Mouse (Mus musculus): ENCODE results near the gene Acsl1. TPM values are rescaled to one million over a fixed set of nuclear protein-coding genes. Genes with fewer than 3 reads are reported as not detected.

Acsl1 gene
- polyA plus RNA-seq, 1 experiment, result 23.0 TPM

GRCm38 (mm10) chr8:46559428-46559827 is 88.6 kb downstream of the Acsl1 start:
- Histone ChIP-seq H3K27me3 (ENCODE audit: control insufficient read depth, insufficient read depth, low read length) (no peaks in the 10 kb centered on the region), H3K36me3 (ENCODE audit: control insufficient read depth, insufficient read depth, low read length) (peaks cover 4% of the 10 kb centered on the region; the same call in 1 of the 2 replicates), H3K4me3 (ENCODE audit: low read depth, low read length) (no peak overlapping the region), H3K4me1 (ENCODE audit: control insufficient read depth, insufficient read depth, insufficient read length, low read length) (no peaks in the 10 kb centered on the region), H3K27ac (ENCODE audit: insufficient read depth, low read depth, low read length) (no peak overlapping the region)
- TF ChIP-seq POLR2A (IDR thresholded peaks at IDR 0.05; ENCODE audit: low read depth, low read length) (no peak), CTCF (IDR thresholded peaks at IDR 0.05; ENCODE audit: extremely low read depth, insufficient read length, insufficient replicate concordance, low read depth, low read length) (peak; percentile 52; the same call in 1 of the 2 replicates)
- 82% methylated on average over 6 of the region's 6 CpGs for WGBS

GRCm38 (mm10) chr8:46562333-46562732 is 91.5 kb downstream of the Acsl1 start:
- no peak overlapping the region for H3K4me3 ChIP-seq (ENCODE audit: low read depth, low read length)
- WGBS, result 89% methylated on average over 16 of the region's 16 CpGs
- no peak for TF ChIP-seq POLR2A (IDR thresholded peaks at IDR 0.05; ENCODE audit: low read depth, low read length)
- H3K27ac ChIP-seq (ENCODE audit: insufficient read depth, low read depth, low read length), result no peak overlapping the region
- no peaks in the 10 kb centered on the region for H3K36me3 ChIP-seq (ENCODE audit: control insufficient read depth, insufficient read depth, low read length)
- H3K27me3 ChIP-seq (ENCODE audit: control insufficient read depth, insufficient read depth, low read length), result no peaks in the 10 kb centered on the region
- H3K4me1 ChIP-seq (ENCODE audit: control insufficient read depth, insufficient read depth, insufficient read length, low read length), result no peaks in the 10 kb centered on the region; the same call in 1 of the 2 replicates

- Histone ChIP-seq H3K36me3 (ENCODE audit: control insufficient read depth, insufficient read depth, low read length) (no peaks in the 10 kb centered on the region), H3K27me3 (ENCODE audit: control insufficient read depth, insufficient read depth, low read length) (no peaks in the 10 kb centered on the region), H3K4me3 (ENCODE audit: low read depth, low read length) (no peak overlapping the region), H3K27ac (ENCODE audit: insufficient read depth, low read depth, low read length) (no peak overlapping the region), H3K4me1 (ENCODE audit: control insufficient read depth, insufficient read depth, insufficient read length, low read length) (peaks cover 2% of the 10 kb centered on the region)
- TF ChIP-seq CTCF (IDR thresholded peaks at IDR 0.05; ENCODE audit: extremely low read depth, insufficient read length, insufficient replicate concordance, low read depth, low read length) (no peak), POLR2A (IDR thresholded peaks at IDR 0.05; ENCODE audit: low read depth, low read length) (no peak)
- WGBS, result 89% methylated on average over 7 of the region's 7 CpGs
These were observed 96.2 kb downstream of the Acsl1 start for GRCm38 (mm10) chr8:46566914-46567529.

DNA sequence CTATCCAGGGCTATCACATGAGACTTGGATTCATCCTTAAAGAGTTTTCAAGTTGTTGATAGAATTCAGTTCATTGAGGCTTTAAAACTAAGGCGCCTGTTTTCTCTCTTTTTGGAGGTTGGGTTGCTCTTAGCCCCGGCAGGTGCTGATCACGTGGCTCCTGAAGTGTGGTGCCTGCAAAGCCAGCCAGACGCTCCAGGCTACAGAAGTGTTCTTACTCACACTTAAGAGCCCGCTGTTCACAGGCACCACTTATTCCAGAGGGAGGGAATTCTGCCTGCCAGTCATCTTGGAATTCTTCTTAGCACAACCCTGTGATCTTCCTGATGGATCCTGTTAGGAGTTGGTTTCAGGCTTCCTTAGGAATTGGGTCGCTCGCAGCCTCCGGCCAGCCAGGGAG is 97.1 kb downstream of the Acsl1 start:
- no peak for TF ChIP-seq CTCF (IDR thresholded peaks at IDR 0.05; ENCODE audit: extremely low read depth, insufficient read length, insufficient replicate concordance, low read depth, low read length)
- no peak for TF ChIP-seq POLR2A (IDR thresholded peaks at IDR 0.05; ENCODE audit: low read depth, low read length)
- H3K4me1 ChIP-seq (ENCODE audit: control insufficient read depth, insufficient read depth, insufficient read length, low read length), result peaks cover 2% of the 10 kb centered on the region
- no peaks in the 10 kb centered on the region for H3K36me3 ChIP-seq (ENCODE audit: control insufficient read depth, insufficient read depth, low read length)
- WGBS, result 82% methylated on average over 8 of the region's 8 CpGs
- H3K27ac ChIP-seq (ENCODE audit: insufficient read depth, low read depth, low read length), result no peak overlapping the region
- no peak overlapping the region for H3K4me3 ChIP-seq (ENCODE audit: low read depth, low read length)
- H3K27me3 ChIP-seq (ENCODE audit: control insufficient read depth, insufficient read depth, low read length), result no peaks in the 10 kb centered on the region

GRCm38 (mm10) chr8:46568942-46569341 is 98.1 kb downstream of the Acsl1 start:
- TF ChIP-seq CTCF (IDR thresholded peaks at IDR 0.05; ENCODE audit: extremely low read depth, insufficient read length, insufficient replicate concordance, low read depth, low read length), result peak; percentile 10; the same call in 1 of the 2 replicates
- TF ChIP-seq POLR2A (IDR thresholded peaks at IDR 0.05; ENCODE audit: low read depth, low read length), result no peak
- Histone ChIP-seq H3K36me3 (ENCODE audit: control insufficient read depth, insufficient read depth, low read length) (0 out of 2 replicates have a peak, but pooled peaks cover 2% of the 10 kb centered on the region), H3K27ac (ENCODE audit: insufficient read depth, low read depth, low read length) (no peak overlapping the region), H3K4me1 (ENCODE audit: control insufficient read depth, insufficient read depth, insufficient read length, low read length) (peaks cover 2% of the 10 kb centered on the region), H3K27me3 (ENCODE audit: control insufficient read depth, insufficient read depth, low read length) (no peaks in the 10 kb centered on the region), H3K4me3 (ENCODE audit: low read depth, low read length) (no peak overlapping the region)
- 50% methylated on average over 2 of the region's 2 CpGs for WGBS

DNA sequence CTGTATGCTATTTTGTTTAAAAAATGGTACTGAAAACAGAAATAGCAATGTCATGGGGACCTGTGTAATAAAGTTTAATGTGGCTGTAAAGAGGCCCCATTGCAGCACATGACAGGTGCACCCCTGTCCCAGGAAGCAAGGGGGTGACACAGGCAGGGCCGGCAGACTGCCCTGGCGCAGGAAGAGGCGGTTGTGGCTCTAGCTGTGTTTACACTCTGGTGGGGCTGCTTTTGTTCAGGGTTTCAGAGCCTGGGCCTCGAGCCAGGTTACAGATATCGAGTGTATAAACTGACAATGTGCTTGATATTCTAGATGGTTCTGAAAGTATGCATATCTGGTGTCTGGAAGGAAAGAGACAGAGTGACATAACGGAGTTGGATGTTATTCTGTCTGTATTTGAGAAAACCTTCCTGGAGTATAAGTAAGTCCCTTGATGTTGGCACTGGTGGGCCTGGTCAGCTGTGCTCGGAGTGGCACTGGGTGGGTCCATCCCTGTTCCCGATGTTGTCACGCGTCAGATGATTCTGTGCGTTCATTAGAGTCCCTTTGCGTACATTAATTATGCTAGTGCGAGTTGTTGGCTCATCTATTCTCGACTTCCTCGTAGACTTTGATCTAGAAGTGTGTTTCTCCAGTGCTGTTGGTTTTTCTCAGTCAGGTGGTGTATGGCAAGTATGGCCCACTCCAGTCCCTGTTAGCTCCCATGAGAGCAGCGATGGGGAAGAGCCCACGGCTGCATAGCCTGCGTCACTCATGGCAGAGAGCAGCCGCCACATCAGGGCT is 99.0 kb downstream of the Acsl1 start:
- 32% methylated on average over 19 of the region's 19 CpGs for WGBS
- Histone ChIP-seq H3K4me3 (ENCODE audit: low read depth, low read length) (no peak overlapping the region), H3K4me1 (ENCODE audit: control insufficient read depth, insufficient read depth, insufficient read length, low read length) (peaks cover 2% of the 10 kb centered on the region), H3K27me3 (ENCODE audit: control insufficient read depth, insufficient read depth, low read length) (no peaks in the 10 kb centered on the region), H3K36me3 (ENCODE audit: control insufficient read depth, insufficient read depth, low read length) (peaks cover 5% of the 10 kb centered on the region; the same call in 1 of the 2 replicates), H3K27ac (ENCODE audit: insufficient read depth, low read depth, low read length) (no peak overlapping the region)
- TF ChIP-seq POLR2A (IDR thresholded peaks at IDR 0.05; ENCODE audit: low read depth, low read length), result no peak
- no peak for TF ChIP-seq CTCF (IDR thresholded peaks at IDR 0.05; ENCODE audit: extremely low read depth, insufficient read length, insufficient replicate concordance, low read depth, low read length)

DNA sequence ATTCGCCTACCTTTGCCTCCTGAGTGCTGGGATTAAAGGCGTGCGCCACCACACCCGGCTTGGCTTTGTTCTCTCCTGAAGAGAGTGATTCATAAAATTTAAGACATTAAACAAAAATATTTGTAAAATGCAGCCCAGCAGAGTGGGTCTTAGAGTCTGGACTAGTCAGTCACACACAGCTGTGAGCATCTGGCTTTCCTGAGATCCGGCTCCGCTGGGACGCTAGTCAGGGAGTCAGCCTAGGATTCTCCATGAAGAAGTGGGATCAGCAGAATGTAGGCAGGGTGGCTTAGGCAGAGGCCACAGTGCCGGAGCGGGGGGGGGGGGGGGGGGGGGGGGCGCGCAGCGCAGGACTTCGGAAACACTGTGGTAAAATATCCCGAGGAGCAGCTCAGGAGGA is 99.8 kb downstream of the Acsl1 start:
- Histone ChIP-seq H3K4me3 (ENCODE audit: low read depth, low read length) (no peak overlapping the region), H3K27me3 (ENCODE audit: control insufficient read depth, insufficient read depth, low read length) (no peaks in the 10 kb centered on the region), H3K36me3 (ENCODE audit: control insufficient read depth, insufficient read depth, low read length) (peaks cover 8% of the 10 kb centered on the region), H3K27ac (ENCODE audit: insufficient read depth, low read depth, low read length) (no peak overlapping the region), H3K4me1 (ENCODE audit: control insufficient read depth, insufficient read depth, insufficient read length, low read length) (peaks cover 2% of the 10 kb centered on the region)
- no peak for TF ChIP-seq POLR2A (IDR thresholded peaks at IDR 0.05; ENCODE audit: low read depth, low read length)
- TF ChIP-seq CTCF (IDR thresholded peaks at IDR 0.05; ENCODE audit: extremely low read depth, insufficient read length, insufficient replicate concordance, low read depth, low read length), result no peak
- 78% methylated on average over 13 of the region's 14 CpGs for WGBS
